Mouse (Mus musculus): ENCODE measurements around the gene P4ha2. TPM values are rescaled to one million over a fixed set of nuclear protein-coding genes. Genes with fewer than 3 reads are reported as not detected.
A peak's percentile ranks its signal among the peaks of the same experiment; 100 is the strongest.

The P4ha2 gene
- 18.2 and 20.3 TPM in 2 replicates for polyA plus RNA-seq (2014; fragmentation: Nextera tagmentation; extraction: Ambion mirVana)

GRCm38 (mm10) chr11:54100045-54100691 is at the start of gene P4ha2:
Gene P4ha2, plus strand, starts transcription at chr11:54100095.
- no peaks in the 10 kb centered on the region for H3K36me3 ChIP-seq (ENCODE audit: control insufficient read depth, insufficient read depth, low read length)
- DNase-seq (ENCODE audit: low spot score) (no peak), ATAC-seq (ENCODE audit: low FRiP score) (peak; percentile 4; the same call in 1 of the 2 replicates)
- H3K4me3 ChIP-seq (ENCODE audit: low read depth, low read length): peak within 1 kb of the TSS; percentile 58
- H3K4me2 ChIP-seq (replicated peaks; ENCODE audit: low read depth, low read length): peak within 1 kb of the TSS; percentile 97
- H3K9ac ChIP-seq (ENCODE audit: low read depth, low read length): peak within 1 kb of the TSS; percentile 65
- no peak within 1 kb of the TSS for H3K27ac ChIP-seq (ENCODE audit: low read depth, low read length)
- peaks cover 8% of the 10 kb centered on the region for H3K27me3 ChIP-seq (ENCODE audit: control insufficient read depth, insufficient read depth, low read length)
- no peaks in the 10 kb centered on the region for H3K9me3 ChIP-seq (ENCODE audit: control insufficient read depth, low read length)
- 50% methylated on average over 10 of the region's 10 CpGs for WGBS
- H3K4me1 ChIP-seq (replicated peaks; ENCODE audit: control insufficient read depth, insufficient read depth, low read length): peaks cover 7% of the 10 kb centered on the region; the same call in 1 of the 2 replicates

- Histone ChIP-seq H3K9ac (ENCODE audit: low read depth, low read length) (no peak overlapping the region), H3K27ac (ENCODE audit: low read depth, low read length) (no peak overlapping the region), H3K4me3 (ENCODE audit: low read depth, low read length) (no peak overlapping the region), H3K36me3 (ENCODE audit: control insufficient read depth, insufficient read depth, low read length) (no peaks in the 10 kb centered on the region), H3K9me3 (ENCODE audit: control insufficient read depth, low read length) (no peaks in the 10 kb centered on the region), H3K27me3 (ENCODE audit: control insufficient read depth, insufficient read depth, low read length) (no peaks in the 10 kb centered on the region), H3K4me2 (replicated peaks; ENCODE audit: low read depth, low read length) (no peak overlapping the region), H3K4me1 (replicated peaks; ENCODE audit: control insufficient read depth, insufficient read depth, low read length) (no peaks in the 10 kb centered on the region)
- ATAC-seq (ENCODE audit: low FRiP score): no peak
- WGBS: 83% methylated on average over 2 of the region's 2 CpGs
- no peak for DNase-seq (ENCODE audit: low spot score)
Measured at GRCm38 (mm10) chr11:54050205-54050604, 49.7 kb upstream of the P4ha2 start.

- 85% methylated on average over 7 of the region's 7 CpGs for WGBS
- 0 out of 2 replicates have a peak, but pooled peaks cover 2% of the 10 kb centered on the region for H3K4me1 ChIP-seq (replicated peaks; ENCODE audit: control insufficient read depth, insufficient read depth, low read length)
- no peaks in the 10 kb centered on the region for H3K36me3 ChIP-seq (ENCODE audit: control insufficient read depth, insufficient read depth, low read length)
- H3K9ac ChIP-seq (ENCODE audit: low read depth, low read length): no peak overlapping the region
- no peaks in the 10 kb centered on the region for H3K27me3 ChIP-seq (ENCODE audit: control insufficient read depth, insufficient read depth, low read length)
- no peak overlapping the region for H3K4me2 ChIP-seq (replicated peaks; ENCODE audit: low read depth, low read length)
- H3K9me3 ChIP-seq (ENCODE audit: control insufficient read depth, low read length): no peaks in the 10 kb centered on the region
- H3K27ac ChIP-seq (ENCODE audit: low read depth, low read length): no peak overlapping the region
- ATAC-seq (ENCODE audit: low FRiP score) (no peak), DNase-seq (ENCODE audit: low spot score) (no peak)
- H3K4me3 ChIP-seq (ENCODE audit: low read depth, low read length): no peak overlapping the region
Measured at GRCm38 (mm10) chr11:54051161-54051560, 48.7 kb upstream of the P4ha2 start.

- H3K36me3 ChIP-seq (ENCODE audit: control insufficient read depth, insufficient read depth, low read length): no peaks in the 10 kb centered on the region
- no peak overlapping the region for H3K4me3 ChIP-seq (ENCODE audit: low read depth, low read length)
- no peak overlapping the region for H3K27ac ChIP-seq (ENCODE audit: low read depth, low read length)
- DNase-seq (ENCODE audit: low spot score) (no peak), ATAC-seq (ENCODE audit: low FRiP score) (no peak)
- 0 out of 2 replicates have a peak, but pooled peaks cover 2% of the 10 kb centered on the region for H3K4me1 ChIP-seq (replicated peaks; ENCODE audit: control insufficient read depth, insufficient read depth, low read length)
- no peaks in the 10 kb centered on the region for H3K9me3 ChIP-seq (ENCODE audit: control insufficient read depth, low read length)
- no peak overlapping the region for H3K4me2 ChIP-seq (replicated peaks; ENCODE audit: low read depth, low read length)
- no peak overlapping the region for H3K9ac ChIP-seq (ENCODE audit: low read depth, low read length)
- no peaks in the 10 kb centered on the region for H3K27me3 ChIP-seq (ENCODE audit: control insufficient read depth, insufficient read depth, low read length)
- 95% methylated on average over 5 of the region's 5 CpGs for WGBS
Measured at GRCm38 (mm10) chr11:54052128-54052527, 47.8 kb upstream of the P4ha2 start.

- Histone ChIP-seq H3K4me3 (ENCODE audit: low read depth, low read length) (no peak overlapping the region), H3K9me3 (ENCODE audit: control insufficient read depth, low read length) (no peaks in the 10 kb centered on the region), H3K36me3 (ENCODE audit: control insufficient read depth, insufficient read depth, low read length) (no peaks in the 10 kb centered on the region), H3K27ac (ENCODE audit: low read depth, low read length) (no peak overlapping the region), H3K9ac (ENCODE audit: low read depth, low read length) (no peak overlapping the region), H3K4me1 (replicated peaks; ENCODE audit: control insufficient read depth, insufficient read depth, low read length) (peaks cover 6% of the 10 kb centered on the region), H3K4me2 (replicated peaks; ENCODE audit: low read depth, low read length) (no peak overlapping the region), H3K27me3 (ENCODE audit: control insufficient read depth, insufficient read depth, low read length) (no peaks in the 10 kb centered on the region)
- ATAC-seq (ENCODE audit: low FRiP score) (no peak), DNase-seq (ENCODE audit: low spot score) (no peak)
- WGBS: 93% methylated on average over 7 of the region's 7 CpGs
Measured at GRCm38 (mm10) chr11:54053090-54053489, 46.8 kb upstream of the P4ha2 start.

- Histone ChIP-seq H3K4me1 (replicated peaks; ENCODE audit: control insufficient read depth, insufficient read depth, low read length) (peaks cover 11% of the 10 kb centered on the region), H3K27ac (ENCODE audit: low read depth, low read length) (no peak overlapping the region), H3K9ac (ENCODE audit: low read depth, low read length) (no peak overlapping the region), H3K36me3 (ENCODE audit: control insufficient read depth, insufficient read depth, low read length) (no peaks in the 10 kb centered on the region), H3K9me3 (ENCODE audit: control insufficient read depth, low read length) (no peaks in the 10 kb centered on the region), H3K4me3 (ENCODE audit: low read depth, low read length) (no peak overlapping the region), H3K27me3 (ENCODE audit: control insufficient read depth, insufficient read depth, low read length) (no peaks in the 10 kb centered on the region), H3K4me2 (replicated peaks; ENCODE audit: low read depth, low read length) (no peak overlapping the region)
- DNase-seq (ENCODE audit: low spot score) (peak; percentile 73), ATAC-seq (ENCODE audit: low FRiP score) (no peak)
- WGBS: 42% methylated on average over 6 of the region's 6 CpGs
Measured at GRCm38 (mm10) chr11:54054257-54054656, 45.6 kb upstream of the P4ha2 start.

GRCm38 (mm10) chr11:54056132-54056531 is 43.8 kb upstream of the P4ha2 start:
- ATAC-seq (ENCODE audit: low FRiP score): no peak
- no peak overlapping the region for H3K4me3 ChIP-seq (ENCODE audit: low read depth, low read length)
- 20% methylated on average over 8 of the region's 8 CpGs for whole genome bisulfite sequencing
- H3K27ac ChIP-seq (ENCODE audit: low read depth, low read length): no peak overlapping the region
- H3K4me1 ChIP-seq (replicated peaks; ENCODE audit: control insufficient read depth, insufficient read depth, low read length): peaks cover 13% of the 10 kb centered on the region
- H3K36me3 ChIP-seq (ENCODE audit: control insufficient read depth, insufficient read depth, low read length): no peaks in the 10 kb centered on the region
- no peaks in the 10 kb centered on the region for H3K27me3 ChIP-seq (ENCODE audit: control insufficient read depth, insufficient read depth, low read length)
- H3K9ac ChIP-seq (ENCODE audit: low read depth, low read length): no peak overlapping the region; the same call in 1 of the 2 replicates
- no peak overlapping the region for H3K4me2 ChIP-seq (replicated peaks; ENCODE audit: low read depth, low read length)
- DNase-seq (ENCODE audit: low spot score): peak; percentile 42
- H3K9me3 ChIP-seq (ENCODE audit: control insufficient read depth, low read length): no peaks in the 10 kb centered on the region

- Histone ChIP-seq H3K4me1 (replicated peaks; ENCODE audit: control insufficient read depth, insufficient read depth, low read length) (peaks cover 13% of the 10 kb centered on the region), H3K36me3 (ENCODE audit: control insufficient read depth, insufficient read depth, low read length) (no peaks in the 10 kb centered on the region), H3K4me2 (replicated peaks; ENCODE audit: low read depth, low read length) (no peak overlapping the region), H3K9me3 (ENCODE audit: control insufficient read depth, low read length) (no peaks in the 10 kb centered on the region), H3K4me3 (ENCODE audit: low read depth, low read length) (no peak overlapping the region), H3K9ac (ENCODE audit: low read depth, low read length) (no peak overlapping the region), H3K27me3 (ENCODE audit: control insufficient read depth, insufficient read depth, low read length) (no peaks in the 10 kb centered on the region), H3K27ac (ENCODE audit: low read depth, low read length) (0 out of 2 replicates have a peak overlapping the region, but pooled peaks have one; percentile 47)
- ATAC-seq (ENCODE audit: low FRiP score) (peak; percentile 65; the same call in 1 of the 2 replicates), DNase-seq (ENCODE audit: low spot score) (peak; percentile 37)
- WGBS: 14% methylated on average over 2 of the region's 2 CpGs
Measured at GRCm38 (mm10) chr11:54057428-54057827, 42.5 kb upstream of the P4ha2 start.

- Histone ChIP-seq H3K4me3 (ENCODE audit: low read depth, low read length) (no peak overlapping the region), H3K4me1 (replicated peaks; ENCODE audit: control insufficient read depth, insufficient read depth, low read length) (peaks cover 13% of the 10 kb centered on the region), H3K27me3 (ENCODE audit: control insufficient read depth, insufficient read depth, low read length) (no peaks in the 10 kb centered on the region), H3K9ac (ENCODE audit: low read depth, low read length) (no peak overlapping the region), H3K4me2 (replicated peaks; ENCODE audit: low read depth, low read length) (no peak overlapping the region), H3K27ac (ENCODE audit: low read depth, low read length) (peak overlapping the region; percentile 47), H3K36me3 (ENCODE audit: control insufficient read depth, insufficient read depth, low read length) (no peaks in the 10 kb centered on the region), H3K9me3 (ENCODE audit: control insufficient read depth, low read length) (no peaks in the 10 kb centered on the region)
- WGBS: 25% methylated on average over 10 of the region's 10 CpGs
- DNase-seq (ENCODE audit: low spot score): no peak
- peak; percentile 45; the same call in 1 of the 2 replicates for ATAC-seq (ENCODE audit: low FRiP score)
Measured at GRCm38 (mm10) chr11:54058056-54058617, 41.8 kb upstream of the P4ha2 start.

Measured in hindbrain, embryonic 11.5 days (tissue).